Mouse (Mus musculus) inflammation-experienced regulatory T-cells, adult 6 months (primary cell): ENCODE results near the gene Acads. TPM values are rescaled to one million over a fixed set of nuclear protein-coding genes. Genes with fewer than 3 reads are reported as not detected.
"Not testable (repeated sequence)": the region's sequence is repeated elsewhere in the genome, so short reads cannot be mapped to it uniquely, and the experiment has no call there.

Experiments
- ATAC-seq: one replicate; pipeline ENCODE4 v1.8.0; 2017
- polyA plus RNA-seq, 3 experiments: library from polyadenylated mRNA; unstranded; fragments of 100-300 nt; shearing (Covaris generic); gene quantifications; one replicate each; pipeline ENCODE4 v1.2.1; 2017

Gene Acads
- 10 to 100 TPM; 11.3 to 20.2 (median 18.8) TPM for polyA plus RNA-seq

DNA sequence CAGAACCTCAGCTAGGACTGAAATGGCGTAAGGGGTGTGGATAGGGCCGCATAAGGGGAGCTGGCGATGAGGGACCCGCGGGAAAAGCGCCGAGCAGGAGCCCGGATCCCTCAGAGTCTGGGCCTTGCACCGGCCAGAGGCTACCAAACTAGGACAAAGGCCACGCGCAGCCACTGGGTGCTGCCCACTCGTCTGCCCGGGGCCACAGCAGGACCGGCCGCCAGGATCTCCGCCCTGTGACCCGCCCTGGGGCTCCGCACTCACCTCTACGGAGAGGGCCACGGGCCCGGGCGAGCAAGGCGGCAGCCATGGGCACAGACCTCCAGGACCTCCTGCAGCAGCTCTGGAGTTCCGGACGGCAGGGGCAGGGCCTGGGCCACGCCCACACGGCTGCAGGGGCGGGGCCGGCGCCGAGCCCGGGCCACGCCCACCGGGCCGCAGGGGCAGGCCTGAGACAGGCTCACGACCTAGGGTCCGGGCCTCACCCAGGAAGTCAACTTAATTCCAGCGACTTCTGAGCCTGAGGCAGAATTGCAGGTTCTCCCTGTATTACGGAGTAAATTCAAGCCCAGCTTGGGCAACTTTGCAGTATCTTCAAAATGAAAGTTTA, at the start of gene Acads:
Gene Acads, minus strand, starts transcription at position 386 of the 610 bp plus-strand sequence.
- ATAC-seq, result peak; percentile 89

DNA sequence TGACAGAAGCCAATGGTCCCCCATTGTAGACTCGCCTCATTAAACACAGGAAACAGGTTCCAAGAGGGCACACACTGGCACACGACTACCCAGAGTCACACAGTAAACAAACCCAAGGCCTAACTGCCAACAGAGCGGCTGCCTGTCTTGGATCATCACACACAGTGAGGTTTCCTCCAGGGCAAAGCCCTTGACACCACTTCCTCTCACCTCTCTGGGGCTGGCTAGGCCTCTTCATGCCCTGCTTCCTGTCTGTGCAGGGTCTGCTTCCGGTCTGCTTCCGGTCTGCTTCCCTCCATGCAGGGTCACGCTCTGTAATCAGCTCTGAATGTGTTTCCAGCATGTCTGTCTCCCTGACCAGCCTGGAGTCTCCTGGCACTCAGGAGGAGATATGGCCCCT, 48.2 kb upstream of the Acads start:
- ATAC-seq, result peak; percentile 99

GRCm38 (mm10) chr5:115166815-115167194, 47.7 kb upstream of the Acads start:
- ATAC-seq, result no peak

DNA sequence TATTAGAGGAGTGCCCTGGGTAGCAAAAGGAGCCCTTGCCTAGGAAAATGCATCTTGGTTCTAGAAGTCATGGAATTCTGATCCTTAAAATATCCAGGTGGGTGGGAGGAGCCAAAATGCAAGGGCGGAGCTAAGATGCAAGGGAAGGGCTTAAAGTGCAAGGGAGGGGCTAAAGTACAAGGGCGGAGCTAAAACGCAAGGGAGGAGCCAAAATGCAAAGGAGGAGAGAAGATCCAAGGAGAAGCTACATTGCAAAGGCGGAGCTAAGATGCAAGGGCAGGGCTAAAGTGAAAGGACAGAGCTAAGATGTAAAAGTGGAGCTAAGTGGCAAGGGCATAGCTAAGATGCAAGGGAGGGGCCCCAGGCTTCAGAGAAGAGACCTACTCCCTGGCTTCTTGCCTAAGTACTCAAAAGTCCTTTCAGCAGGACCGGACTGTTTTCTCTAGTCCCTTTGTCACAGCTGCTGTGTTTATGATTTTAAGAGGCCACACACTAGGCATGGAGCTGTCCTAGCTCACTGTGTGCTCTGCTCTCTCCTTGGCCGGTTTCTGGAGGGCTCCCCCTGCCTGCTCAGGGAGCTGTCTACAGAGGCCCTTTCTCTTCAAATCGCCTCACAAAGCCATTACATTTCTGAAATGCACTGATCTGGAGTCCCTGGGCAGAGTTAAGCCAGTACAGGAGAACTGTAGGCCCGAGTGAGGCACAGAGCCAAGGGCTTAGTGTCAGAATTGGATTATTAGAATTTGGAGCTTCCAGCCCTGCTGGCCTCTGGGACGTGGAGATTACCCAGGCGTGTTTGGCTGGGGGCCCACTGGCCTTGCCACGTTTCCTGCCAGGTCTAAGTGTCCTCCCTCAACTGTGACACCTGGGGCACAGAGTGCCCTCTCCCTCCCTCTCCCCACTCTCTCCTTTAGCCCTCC, 47.0 kb upstream of the Acads start:
- ATAC-seq, result no peak

GRCm38 (mm10) chr5:115165351-115165750, 46.2 kb upstream of the Acads start:
- no peak for ATAC-seq

DNA sequence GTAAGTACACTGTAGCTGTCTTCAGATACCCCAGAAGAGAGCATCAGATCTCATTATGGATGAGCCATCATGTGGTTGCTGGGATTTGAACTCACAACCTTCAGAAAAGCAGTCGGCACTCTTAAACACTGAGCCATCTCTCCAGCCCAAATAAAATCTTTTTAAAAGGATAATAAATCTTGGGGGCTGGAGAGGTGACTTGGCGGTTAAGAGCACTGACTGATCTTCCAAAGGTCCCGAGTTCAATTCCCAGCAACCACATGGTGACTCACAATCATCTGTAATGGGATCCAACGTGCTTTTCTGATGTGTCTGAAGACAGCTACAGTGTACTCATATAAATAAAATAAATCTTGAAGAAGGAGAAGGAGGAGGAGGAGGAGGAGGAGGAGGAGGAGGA, 45.3 kb upstream of the Acads start:
- not testable (repeated sequence) for ATAC-seq

DNA sequence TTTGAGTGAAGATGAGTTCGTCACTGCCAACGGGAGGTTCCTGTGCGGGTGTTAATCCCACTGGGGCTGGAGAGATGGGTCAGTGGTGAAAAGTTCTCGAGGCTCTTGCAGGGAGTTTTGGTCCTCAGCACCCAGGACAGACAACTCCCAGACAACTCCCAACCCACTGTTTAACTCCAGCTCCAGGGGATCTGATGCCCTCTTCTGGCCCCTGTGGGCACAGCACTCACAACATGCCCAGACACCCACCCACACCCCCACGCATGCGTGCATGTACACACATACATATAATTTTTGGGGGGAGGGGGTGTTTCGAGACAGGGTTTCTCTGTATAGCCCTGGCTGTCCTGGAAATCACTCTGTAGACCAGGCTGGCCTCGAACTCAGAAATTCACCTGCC, 44.4 kb upstream of the Acads start:
- no peak for ATAC-seq

DNA sequence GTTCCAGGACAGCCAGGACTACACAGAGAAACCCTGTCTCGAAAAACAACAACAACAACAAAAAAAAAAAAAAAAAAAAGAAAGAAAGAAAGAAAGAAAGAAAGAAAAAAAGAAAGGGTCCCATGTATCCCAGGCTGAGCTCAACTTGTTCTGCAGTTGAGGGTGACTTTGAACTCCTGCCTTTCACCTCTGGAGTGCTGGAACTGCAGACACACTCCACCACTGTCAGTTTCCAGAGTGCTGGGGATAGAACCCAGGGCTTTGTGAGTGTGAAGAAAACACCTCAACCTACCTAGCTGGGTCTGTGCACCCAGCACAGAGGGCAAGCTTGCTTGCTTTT, 42.8 kb upstream of the Acads start:
- ATAC-seq, result not testable (repeated sequence)

GRCm38 (mm10) chr5:115161064-115161939, 42.2 kb upstream of the Acads start:
- no peak for ATAC-seq

GRCm38 (mm10) chr5:115160655-115161054, 41.5 kb upstream of the Acads start:
- ATAC-seq, result no peak

DNA sequence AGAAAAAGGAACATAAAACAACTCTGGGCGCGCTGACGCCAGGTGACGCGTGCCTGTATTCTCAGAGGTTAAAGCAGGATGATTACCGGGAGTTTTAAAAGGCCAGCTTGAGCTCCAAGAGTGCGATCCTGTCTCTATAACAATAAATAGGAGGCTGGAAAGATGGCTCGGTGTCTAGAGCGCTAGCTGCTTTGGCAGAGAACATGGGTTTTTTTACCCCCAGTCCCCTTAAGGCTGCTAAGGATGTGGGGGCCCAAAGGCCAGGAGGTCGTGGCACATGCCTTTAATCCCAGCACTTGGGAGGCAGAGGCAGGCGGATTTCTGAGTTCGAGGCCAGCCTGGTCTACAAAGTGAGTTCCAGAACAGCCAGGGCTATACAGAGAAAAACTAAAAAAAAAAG, 40.0 kb upstream of the Acads start:
- no peak for ATAC-seq

DNA sequence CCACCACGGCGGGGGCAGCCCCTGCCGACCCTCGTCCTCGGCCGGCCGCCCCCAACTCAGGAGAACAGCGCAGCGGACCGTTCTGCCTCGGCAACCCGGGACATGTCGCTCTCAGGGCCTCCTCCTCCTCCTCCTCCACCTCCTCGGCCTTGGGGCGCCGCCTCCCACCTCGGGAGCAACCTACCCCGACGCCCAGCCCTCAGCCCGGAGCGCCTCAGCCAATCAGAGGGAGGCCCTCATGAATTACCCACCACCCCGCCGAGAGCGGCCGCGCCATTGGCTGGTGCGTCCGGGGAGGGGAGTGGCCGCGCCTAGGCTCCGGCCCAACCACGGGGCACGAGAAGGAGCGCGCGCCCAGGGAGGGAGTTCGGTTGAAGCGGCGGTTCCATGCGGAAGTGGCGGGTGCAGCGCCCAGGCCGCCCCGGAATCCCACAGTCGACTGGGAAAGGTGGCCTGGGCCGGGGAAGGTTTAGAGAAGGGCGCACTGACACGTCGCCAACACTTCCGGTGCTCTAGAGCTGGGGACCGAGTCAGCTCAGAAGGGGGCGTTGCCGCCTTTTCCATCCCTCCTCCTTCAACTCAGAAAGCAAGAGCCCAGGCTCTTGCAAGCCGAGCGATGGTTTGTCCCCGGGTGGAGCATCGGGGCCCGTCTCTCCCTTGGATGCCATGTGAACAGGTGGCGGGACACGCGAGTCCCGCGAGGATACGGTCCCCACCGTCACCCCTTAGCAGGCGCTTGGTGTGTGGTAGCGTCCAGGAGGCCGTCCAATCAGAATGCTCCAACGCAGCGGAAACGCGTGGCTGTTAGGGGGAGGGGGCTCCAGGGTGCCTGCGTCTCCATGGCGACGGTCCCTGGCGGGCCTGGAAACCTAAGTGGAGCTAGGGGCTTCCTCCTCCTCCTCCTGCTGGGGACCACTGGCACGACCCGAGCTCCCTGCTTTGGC, 39.2 kb upstream of the Acads start, which contains the start of gene Mlec:
Gene Mlec, minus strand, starts transcription at position 140 of the 944 bp plus-strand sequence.
- ATAC-seq, result peak; percentile 91

GRCm38 (mm10) chr5:115156933-115157589, 37.9 kb upstream of the Acads start:
- no peak for ATAC-seq

DNA sequence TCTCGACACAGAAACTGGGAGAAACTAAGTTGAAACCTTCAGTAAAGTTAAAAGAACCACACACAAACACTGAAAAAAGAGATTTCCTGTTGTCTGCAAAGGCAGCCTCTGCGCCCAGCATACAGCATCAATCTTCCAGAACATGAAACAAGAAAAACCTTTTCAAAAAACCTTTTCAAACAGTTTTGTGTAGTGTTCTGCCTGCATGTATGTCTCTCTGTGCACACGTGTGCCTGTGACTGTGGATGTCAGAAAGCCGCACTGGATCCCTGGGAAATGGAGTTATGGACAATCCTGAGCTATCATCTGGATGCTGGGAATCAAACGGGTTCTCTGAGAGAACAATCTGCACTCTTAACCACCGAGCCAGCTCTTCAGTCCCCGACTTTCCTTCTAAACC, 37.3 kb upstream of the Acads start:
- ATAC-seq, result no peak

- ATAC-seq, result no peak
These were observed 36.7 kb upstream of the Acads start for GRCm38 (mm10) chr5:115155831-115156230.

GRCm38 (mm10) chr5:115155156-115155631, 36.0 kb upstream of the Acads start:
- ATAC-seq, result no peak

DNA sequence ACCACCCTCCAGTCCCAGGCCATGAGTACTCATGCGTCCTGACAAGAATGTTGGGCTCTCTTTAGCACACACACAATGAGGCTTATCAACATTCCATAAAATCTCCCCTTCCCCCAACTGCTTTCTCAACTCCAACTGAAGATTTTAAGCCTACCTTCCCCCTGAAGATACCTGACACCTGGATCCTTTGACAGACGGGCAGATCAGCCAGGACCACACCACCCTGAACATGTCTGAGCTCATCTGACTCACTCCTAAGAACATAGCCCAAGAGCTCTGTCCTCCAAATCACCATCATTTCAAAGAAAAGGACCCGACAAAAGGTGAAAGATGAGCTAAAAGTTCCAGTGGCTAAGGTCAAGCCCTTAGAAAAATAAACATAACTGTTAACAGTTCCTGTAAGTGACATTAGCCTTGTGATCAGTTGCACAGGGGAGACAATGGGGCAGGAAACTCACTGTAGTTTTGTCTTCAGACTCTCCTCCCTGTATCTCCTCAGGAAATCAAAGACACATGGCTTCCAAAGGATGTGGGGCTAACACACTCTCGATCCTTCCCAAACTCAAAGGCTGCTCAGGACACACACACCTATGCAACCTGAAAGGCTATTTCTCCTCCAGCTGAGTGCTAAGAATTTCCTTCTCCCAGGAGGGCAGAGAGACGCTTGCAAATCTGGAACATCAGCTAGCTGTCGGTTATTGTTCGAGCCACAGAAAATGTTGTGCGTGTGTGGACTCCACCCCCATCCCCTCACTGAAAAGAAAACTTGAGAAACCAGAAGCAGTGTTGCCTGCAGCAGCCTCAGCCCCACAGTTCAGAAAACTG, 33.2 kb upstream of the Acads start:
- peak; percentile 27 for ATAC-seq

- ATAC-seq, result no peak
These were observed 32.3 kb upstream of the Acads start for GRCm38 (mm10) chr5:115151457-115151856.

DNA sequence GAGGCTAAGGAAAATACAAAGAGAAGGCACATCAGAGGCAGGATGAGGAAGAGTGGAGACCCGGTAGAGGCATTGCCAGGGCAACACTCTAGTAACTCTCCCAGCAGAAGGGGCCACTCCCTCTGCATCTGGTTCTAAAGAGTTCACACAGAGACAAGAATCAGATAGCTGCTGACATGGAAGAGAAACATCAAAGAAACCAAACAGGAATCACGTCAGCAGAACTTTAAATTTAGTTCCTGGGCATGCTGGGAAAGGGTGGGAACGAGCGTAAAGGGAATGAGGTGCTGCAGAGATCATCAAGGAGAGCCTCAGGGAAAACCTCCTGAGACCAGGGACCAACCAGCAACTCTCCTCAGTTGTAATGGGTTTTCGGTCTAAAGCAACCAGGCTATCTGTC, 31.8 kb upstream of the Acads start:
- peak; percentile 61 for ATAC-seq
